Mouse (Mus musculus): ENCODE results near the gene Pcsk7.

Pcsk7 gene

GRCm38 (mm10) chr9:45938952-45939637 lies 32.8 kb downstream of the Pcsk7 start:
- DNase-seq (ENCODE audit: extremely low spot score, low read depth, low spot score), result no peak

GRCm38 (mm10) chr9:45939794-45940193 lies 33.5 kb downstream of the Pcsk7 start:
- no peak for DNase-seq (ENCODE audit: extremely low spot score, low read depth, low spot score)

GRCm38 (mm10) chr9:45941329-45941888 lies 35.1 kb downstream of the Pcsk7 start:
- no peak for DNase-seq (ENCODE audit: extremely low spot score, low read depth, low spot score)

- DNase-seq (ENCODE audit: extremely low spot score, low read depth, low spot score), result no peak
Observed at GRCm38 (mm10) chr9:45942464-45942863, 36.2 kb downstream of the Pcsk7 start.

GRCm38 (mm10) chr9:45942916-45943315 lies 36.6 kb downstream of the Pcsk7 start:
- DNase-seq (ENCODE audit: extremely low spot score, low read depth, low spot score), result no peak

GRCm38 (mm10) chr9:45943628-45944505 lies 37.6 kb downstream of the Pcsk7 start:
- no peak for DNase-seq (ENCODE audit: extremely low spot score, low read depth, low spot score)

GRCm38 (mm10) chr9:45944506-45945400 lies 38.5 kb downstream of the Pcsk7 start:
- DNase-seq (ENCODE audit: extremely low spot score, low read depth, low spot score), result no peak

- no peak for DNase-seq (ENCODE audit: extremely low spot score, low read depth, low spot score)
Observed at GRCm38 (mm10) chr9:45945721-45946120, 39.4 kb downstream of the Pcsk7 start.

GRCm38 (mm10) chr9:45946182-45946871 lies 40.0 kb downstream of the Pcsk7 start:
- no peak for DNase-seq (ENCODE audit: extremely low spot score, low read depth, low spot score)

- no peak for DNase-seq (ENCODE audit: extremely low spot score, low read depth, low spot score)
Observed at GRCm38 (mm10) chr9:45946872-45947183, 40.5 kb downstream of the Pcsk7 start.

- DNase-seq (ENCODE audit: extremely low spot score, low read depth, low spot score), result no peak
Observed at GRCm38 (mm10) chr9:45952057-45952456, 45.8 kb downstream of the Pcsk7 start.

GRCm38 (mm10) chr9:45952890-45953289 lies 46.6 kb downstream of the Pcsk7 start:
- no peak for DNase-seq (ENCODE audit: extremely low spot score, low read depth, low spot score)

GRCm38 (mm10) chr9:45953511-45954293 lies 47.4 kb downstream of the Pcsk7 start:
- DNase-seq (ENCODE audit: extremely low spot score, low read depth, low spot score), result no peak

GRCm38 (mm10) chr9:45954294-45955106 lies 48.2 kb downstream of the Pcsk7 start:
- no peak for DNase-seq (ENCODE audit: extremely low spot score, low read depth, low spot score)

GRCm38 (mm10) chr9:45955107-45955963 lies 49.0 kb downstream of the Pcsk7 start, which contains the start of gene Sidt2:
Sidt2 (minus strand) TSS chr9:45955258.
- DNase-seq (ENCODE audit: extremely low spot score, low read depth, low spot score), result peak; percentile 74

- no peak for DNase-seq (ENCODE audit: extremely low spot score, low read depth, low spot score)
Observed at GRCm38 (mm10) chr9:45958023-45958670, 51.9 kb downstream of the Pcsk7 start.

GRCm38 (mm10) chr9:45958851-45959250 lies 52.6 kb downstream of the Pcsk7 start:
- DNase-seq (ENCODE audit: extremely low spot score, low read depth, low spot score), result no peak
